Mouse (Mus musculus): ENCODE measurements around the gene Pou1f1.

DNA sequence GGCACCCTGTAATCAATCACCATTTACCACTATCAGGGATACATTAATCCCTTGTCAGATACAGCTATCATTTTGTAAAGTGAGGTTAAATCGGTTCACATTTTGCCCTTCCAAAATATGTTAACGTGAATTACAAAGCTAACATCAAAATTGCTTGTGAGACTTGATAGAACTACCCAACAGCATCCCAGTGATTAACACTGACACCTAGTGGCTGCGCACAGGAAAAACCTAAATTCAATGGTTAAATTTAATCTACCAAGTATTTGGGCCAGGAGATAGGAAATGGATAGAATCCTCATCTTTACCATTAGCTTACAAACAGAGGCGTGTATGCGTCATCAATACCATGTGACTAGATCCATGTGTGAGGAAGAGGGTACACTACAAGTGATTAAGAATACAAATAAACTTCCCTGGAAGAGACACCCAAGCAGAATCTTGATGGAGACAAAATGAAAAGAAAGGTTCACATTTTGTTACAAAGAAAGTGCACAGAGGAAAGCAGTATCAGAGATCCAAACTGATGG is 47.8 kb upstream of the Pou1f1 start:
- no peak for TF ChIP-seq GATA1 (IDR thresholded peaks at IDR 0.05; ENCODE audit: low read depth, low read length)
- peak; percentile 10 to 81 (median 67); a peak in 4 of 6 replicates for TF ChIP-seq CTCF (IDR thresholded peaks at IDR 0.05 in 2 of 3, conservative IDR thresholded peaks at IDR 0.05 in 1 of 3; ENCODE audit: control insufficient read depth in 1 of 3, insufficient read depth in 1 of 3, low read depth in 2 of 3, low read length in 3 of 3, poor library complexity in 1 of 3, severe bottlenecking in 1 of 3)
- TF ChIP-seq ETS1 (IDR thresholded peaks at IDR 0.05; ENCODE audit: low read depth, low read length), result no peak
